Mouse (Mus musculus) olfactory bulb, adult 2 months (tissue): Measurements from ENCODE around the gene Flt3l.

Source experiments
- CTCF ChIP-seq: fragments of 200-500 bp; IDR thresholded peaks from 2 replicates; pipeline ENCODE4 v1.5.1; 2012; ENCODE audit warnings: low read depth, mild to moderate bottlenecking, low read length, moderate library complexity; ENCODE audit not compliant: insufficient read depth
- POLR2A ChIP-seq: fragments of 200-500 bp; IDR thresholded peaks from 2 replicates; pipeline ENCODE4 v1.6.1; 2012; ENCODE audit warnings: mild to moderate bottlenecking, low read depth, low read length, moderate library complexity; ENCODE audit not compliant: insufficient read depth

- TF ChIP-seq CTCF (no peak), POLR2A (no peak)
Measured at GRCm38 (mm10) chr7:45095367-45095766, 40.9 kb downstream of the Flt3l start.
